Mouse (Mus musculus): ENCODE data around the gene Cmah.

Gene Cmah

GRCm38 (mm10) chr13:24481615-24482295 is 154.6 kb downstream of the Cmah start:
- peak; percentile 83 for DNase-seq (ENCODE audit: low read depth)

GRCm38 (mm10) chr13:24483691-24484090 is 156.5 kb downstream of the Cmah start:
- DNase-seq (ENCODE audit: low read depth), result no peak

GRCm38 (mm10) chr13:24484811-24485210 is 157.6 kb downstream of the Cmah start:
- no peak for DNase-seq (ENCODE audit: low read depth)

GRCm38 (mm10) chr13:24485964-24486363 is 158.8 kb downstream of the Cmah start:
- DNase-seq (ENCODE audit: low read depth), result no peak

- no peak for DNase-seq (ENCODE audit: low read depth)
Measured at GRCm38 (mm10) chr13:24486403-24486802, 159.2 kb downstream of the Cmah start.

- DNase-seq (ENCODE audit: low read depth), result no peak
Measured at GRCm38 (mm10) chr13:24487061-24487460, 159.9 kb downstream of the Cmah start.

GRCm38 (mm10) chr13:24487546-24487945 is 160.3 kb downstream of the Cmah start:
- DNase-seq (ENCODE audit: low read depth), result no peak

GRCm38 (mm10) chr13:24488526-24489070 is 161.4 kb downstream of the Cmah start:
- no peak for DNase-seq (ENCODE audit: low read depth)

GRCm38 (mm10) chr13:24489515-24489914 is 162.3 kb downstream of the Cmah start:
- DNase-seq (ENCODE audit: low read depth), result no peak

- no peak for DNase-seq (ENCODE audit: low read depth)
Measured at GRCm38 (mm10) chr13:24490041-24490440, 162.8 kb downstream of the Cmah start.

- peak; percentile 26 for DNase-seq (ENCODE audit: low read depth)
Measured at GRCm38 (mm10) chr13:24491101-24491500, 163.9 kb downstream of the Cmah start.

GRCm38 (mm10) chr13:24493784-24494183 is 166.6 kb downstream of the Cmah start:
- peak; percentile 4 for DNase-seq (ENCODE audit: low read depth)

- DNase-seq (ENCODE audit: low read depth), result no peak
Measured at GRCm38 (mm10) chr13:24496353-24496752, 169.1 kb downstream of the Cmah start.

GRCm38 (mm10) chr13:24497001-24497400 is 169.8 kb downstream of the Cmah start:
- DNase-seq (ENCODE audit: low read depth), result no peak

GRCm38 (mm10) chr13:24498342-24498741 is 171.1 kb downstream of the Cmah start:
- no peak for DNase-seq (ENCODE audit: low read depth)

- DNase-seq (ENCODE audit: low read depth), result peak; percentile 61
Measured at GRCm38 (mm10) chr13:24499505-24499904, 172.3 kb downstream of the Cmah start.

GRCm38 (mm10) chr13:24501179-24501905 is 174.1 kb downstream of the Cmah start:
- no peak for DNase-seq (ENCODE audit: low read depth)

GRCm38 (mm10) chr13:24501919-24502318 is 174.7 kb downstream of the Cmah start:
- DNase-seq (ENCODE audit: low read depth), result no peak

- DNase-seq (ENCODE audit: low read depth), result no peak
Measured at GRCm38 (mm10) chr13:24505812-24506211, 178.6 kb downstream of the Cmah start.

- no peak for DNase-seq (ENCODE audit: low read depth)
Measured at GRCm38 (mm10) chr13:24507156-24507555, 180.0 kb downstream of the Cmah start.

GRCm38 (mm10) chr13:24508917-24509316 is 181.7 kb downstream of the Cmah start:
- DNase-seq (ENCODE audit: low read depth), result no peak

GRCm38 (mm10) chr13:24511367-24511766 is 184.2 kb downstream of the Cmah start:
- DNase-seq (ENCODE audit: low read depth), result no peak

GRCm38 (mm10) chr13:24511932-24512520 is 184.8 kb downstream of the Cmah start:
- no peak for DNase-seq (ENCODE audit: low read depth)

Data from NIH3T3 (cell line).